Mouse (Mus musculus) midbrain, embryonic 13.5 days (tissue): Measurements from ENCODE around the gene Prss32. TPM values are rescaled to one million over a fixed set of nuclear protein-coding genes. Genes with fewer than 3 reads are reported as not detected.
"Not testable (repeated sequence)": the region's sequence is repeated elsewhere in the genome, so short reads cannot be mapped to it uniquely, and the experiment has no call there.

Experiments
- ATAC-seq: fragments of 200-750 bp; cut with Nextera tagmentation; 2 replicates; pipeline ENCODE4 v1.8.0; 2017; ENCODE audit warnings: mild to moderate bottlenecking, moderate TSS enrichment, moderate library complexity
- H3K27ac ChIP-seq: fragments of 300-500 bp; sonication (generic); 2 replicates; pipeline ENCODE4 v1.5.1; 2015; ENCODE audit warnings: inconsistent platforms, mild to moderate bottlenecking, moderate library complexity
- H3K27me3 ChIP-seq: fragments of 300-500 bp; sonication (generic); 2 replicates; pipeline ENCODE4 v1.6.1; 2015; ENCODE audit warnings: mild to moderate bottlenecking, inconsistent platforms
- H3K36me3 ChIP-seq: fragments of 300-500 bp; sonication (generic); 2 replicates; pipeline ENCODE4 v1.6.1; 2015; ENCODE audit warnings: mild to moderate bottlenecking, inconsistent platforms
- H3K4me1 ChIP-seq: fragments of 300-500 bp; sonication (generic); replicated peaks from 2 replicates; pipeline ENCODE4 v1.6.1; 2015; ENCODE audit warnings: inconsistent platforms
- H3K4me2 ChIP-seq: fragments of 300-500 bp; sonication (generic); replicated peaks from 2 replicates; pipeline ENCODE4 v1.6.1; 2015; ENCODE audit warnings: moderate library complexity, mild to moderate bottlenecking, inconsistent platforms
- H3K4me3 ChIP-seq: fragments of 300-500 bp; sonication (generic); replicated peaks from 2 replicates; pipeline ENCODE4 v1.5.1; 2015; ENCODE audit warnings: mild to moderate bottlenecking, inconsistent platforms
- H3K9ac ChIP-seq: fragments of 300-500 bp; sonication (generic); replicated peaks from 2 replicates; pipeline ENCODE4 v1.6.1; 2015; ENCODE audit warnings: mild to moderate bottlenecking, inconsistent platforms
- H3K9me3 ChIP-seq: fragments of 300-500 bp; sonication (generic); 2 replicates; pipeline ENCODE4 v1.6.1; 2016; ENCODE audit warnings: mild to moderate bottlenecking, inconsistent platforms
- WGBS: fragments of 180-500 bp; shearing (Covaris S2); methylation state at CpG from one replicate; pipeline ENCODE4 v1.1.7; 2015; 5-methylcytosine and 5-hydroxymethylcytosine counted together
- microRNA-seq: library from miRNA; unstranded; fragments of <30 nt; microRNA quantifications from one replicate; pipeline ENCODE4, GENCODE M21; 2016
- polyA plus RNA-seq: library from polyadenylated mRNA; unstranded; fragments of >200 nt; fragmentation: Nextera tagmentation; extraction: Ambion mirVana; gene quantifications from 2 replicates; pipeline ENCODE4 v1.2.1, GENCODE M21; 2015

The Prss32 gene
- polyA plus RNA-seq, 1 experiment from 2014 or later = not detected

DNA sequence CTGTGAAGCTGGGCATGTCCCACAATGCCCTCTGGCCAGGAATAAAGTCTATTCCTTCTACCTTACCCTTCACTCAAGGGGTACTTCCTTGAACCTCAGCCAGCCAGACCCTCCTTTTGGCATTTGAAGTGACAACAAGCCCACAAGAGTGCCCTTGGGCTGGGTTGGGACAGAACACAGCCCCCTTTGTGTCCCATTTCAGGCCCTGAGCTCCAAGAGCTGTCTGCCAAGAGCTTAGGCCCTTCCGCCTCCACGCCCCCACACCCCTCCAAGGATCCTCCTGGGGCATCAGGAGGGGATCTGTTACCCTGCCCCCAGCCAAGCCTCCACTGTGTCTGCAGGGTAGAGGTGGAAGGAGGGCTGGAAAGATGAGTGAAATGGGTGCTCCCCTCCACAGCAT lies 33.5 kb downstream of the Prss32 start:
- no peak overlapping the region for H3K4me3 ChIP-seq
- 74% methylated on average over 2 of the region's 2 CpGs for WGBS
- no peaks in the 10 kb centered on the region for H3K4me1 ChIP-seq
- no peak overlapping the region for H3K27ac ChIP-seq
- no peak overlapping the region for H3K4me2 ChIP-seq
- no peaks in the 10 kb centered on the region for H3K36me3 ChIP-seq
- H3K27me3 ChIP-seq = no peaks in the 10 kb centered on the region
- ATAC-seq = no peak
- H3K9ac ChIP-seq = no peak overlapping the region
- no peaks in the 10 kb centered on the region for H3K9me3 ChIP-seq

DNA sequence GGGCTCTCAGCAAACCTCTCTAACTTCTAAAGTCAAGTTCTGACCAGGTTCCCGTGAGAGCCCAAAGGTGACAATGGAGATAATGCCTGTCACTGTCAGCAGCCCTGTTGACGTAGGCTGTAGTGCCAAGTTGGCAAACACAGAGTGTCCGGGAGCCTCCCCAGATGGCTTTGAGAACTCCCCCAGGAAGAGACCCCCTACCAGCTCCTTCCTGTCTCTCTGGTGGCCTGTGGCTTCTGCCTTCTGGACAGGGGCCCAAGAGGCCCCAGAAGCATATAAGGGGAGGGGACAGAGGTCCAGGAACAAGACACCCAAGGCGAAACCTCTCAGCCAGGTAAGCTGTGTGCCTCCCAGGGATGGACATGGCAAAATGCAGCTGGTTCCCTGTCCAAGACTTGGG lies 36.9 kb downstream of the Prss32 start, which contains the start of the genes Dcpp1 and Dcpp2:
Gene Dcpp1 (plus strand): TSS at position 301 of the 400 bp plus-strand sequence.
Gene Dcpp2 (plus strand): TSS at position 305 of the 400 bp plus-strand sequence.
- not testable (repeated sequence) for H3K4me3 ChIP-seq, H3K27me3 ChIP-seq

More for the DNA sequence above, 36.9 kb downstream of the Prss32 start, which contains the start of the genes Dcpp1 and Dcpp2:
- H3K4me1 ChIP-seq, ATAC-seq, H3K27ac ChIP-seq, H3K36me3 ChIP-seq, H3K9ac ChIP-seq, H3K4me2 ChIP-seq, H3K9me3 ChIP-seq: not testable (repeated sequence)
- WGBS = 84% methylated on average over 4 of the region's 4 CpGs

Small RNA genes within 50 kb of the gene (microRNA-seq; reads per million reads assigned to microRNA genes)
- not detected for gene Mir5125

Other genes with a start within 250 kb of the Prss32 start
- 26.6 and 28.7 TPM in 2 replicates for gene Zfp13, start 244.4 kb upstream of the Prss32 start, polyA plus RNA-seq
- not detected in 2 replicates for gene Zscan10, start 243.0 kb upstream of the Prss32 start, polyA plus RNA-seq
- 1.1 TPM in 2 replicates for gene Mmp25, start 198.6 kb upstream of the Prss32 start, polyA plus RNA-seq
- gene Bicdl2, start 183.3 kb upstream of the Prss32 start, polyA plus RNA-seq = 0.16 TPM in 1 of 2 replicates, not detected in the other
- gene Hcfc1r1, start 170.3 kb upstream of the Prss32 start, polyA plus RNA-seq = 84.9 and 90.9 TPM in 2 replicates
- 44.8 and 46.5 TPM in 2 replicates for gene Thoc6, start 170.0 kb upstream of the Prss32 start, polyA plus RNA-seq
- gene Tnfrsf12a, start 166.4 kb upstream of the Prss32 start, polyA plus RNA-seq = 1.4 and 2.9 TPM in 2 replicates
- 0.15 and 0.17 TPM in 2 replicates for gene Cldn6, start 164.6 kb upstream of the Prss32 start, polyA plus RNA-seq
- 0.32 and 1.1 TPM in 2 replicates for gene Cldn9, start 159.8 kb upstream of the Prss32 start, polyA plus RNA-seq
- gene 1520401A03Rik, start 121.1 kb upstream of the Prss32 start, polyA plus RNA-seq = 0.30 TPM in 1 of 2 replicates, not detected in the other
- 21.4 and 26.5 TPM in 2 replicates for gene Pkmyt1, start 117.5 kb upstream of the Prss32 start, polyA plus RNA-seq
- gene Paqr4, start 103.0 kb upstream of the Prss32 start, polyA plus RNA-seq = 55.8 and 56.8 TPM in 2 replicates
- gene Kremen2, start 98.0 kb upstream of the Prss32 start, polyA plus RNA-seq = 0.57 and 0.66 TPM in 2 replicates
- gene Flywch1, start 72.3 kb upstream of the Prss32 start, polyA plus RNA-seq = 238 and 243 TPM in 2 replicates
- 63.9 and 70.5 TPM in 2 replicates for gene Flywch2, start 57.8 kb upstream of the Prss32 start, polyA plus RNA-seq
- gene Srrm2, start 53.3 kb upstream of the Prss32 start, polyA plus RNA-seq = 639 and 664 TPM in 2 replicates
- 1,286 and 1,324 TPM in 2 replicates for gene Elob, start 14.7 kb upstream of the Prss32 start, polyA plus RNA-seq
- 0.30 and 0.36 TPM in 2 replicates for gene Prss33, start 7.8 kb upstream of the Prss32 start, polyA plus RNA-seq
- gene Prss41, start 317 bp downstream of the Prss32 start, polyA plus RNA-seq = 0.94 and 1.5 TPM in 2 replicates
- gene Prss21, start 24.2 kb downstream of the Prss32 start, polyA plus RNA-seq = not detected in 2 replicates
- gene Dcpp1, start 37.0 kb downstream of the Prss32 start, polyA plus RNA-seq = not detected in 2 replicates
- gene Dcpp2, start 37.0 kb downstream of the Prss32 start, polyA plus RNA-seq = not detected in 2 replicates
- gene Dcpp3, start 73.6 kb downstream of the Prss32 start, polyA plus RNA-seq = not detected in 2 replicates
- not detected in 2 replicates for gene Sbp, start 97.8 kb downstream of the Prss32 start, polyA plus RNA-seq
- gene Sbpl, start 111.4 kb downstream of the Prss32 start, polyA plus RNA-seq = not detected in 2 replicates
- not detected in 2 replicates for gene Prss30, start 136.7 kb downstream of the Prss32 start, polyA plus RNA-seq
- 0.12 TPM in 1 of 2 replicates, not detected in the other for gene Prss22, start 154.2 kb downstream of the Prss32 start, polyA plus RNA-seq
- gene Prss27, start 194.3 kb downstream of the Prss32 start, polyA plus RNA-seq = 0.32 and 0.54 TPM in 2 replicates
- 80.9 and 81.5 TPM in 2 replicates for gene Kctd5, start 229.6 kb downstream of the Prss32 start, polyA plus RNA-seq